Mouse (Mus musculus) kidney, embryonic 15.5 days (tissue): ENCODE measurements at regions not wholly inside any gene's neighbourhood (a gene's known extent, or its start where the extent isn't known, plus 50 kb on each side); places are given as distances from the start of the nearest gene placed in this dataset.

Experiments
- ATAC-seq: fragments of 200-750 bp; cut with Nextera tagmentation; replicated peaks from 2 replicates; pipeline ENCODE4 v1.8.0; 2017; ENCODE audit warnings: moderate TSS enrichment; ENCODE audit not compliant: low FRiP score
- H3K27ac ChIP-seq: fragments of 300-500 bp; sonication (generic); 2 replicates; pipeline ENCODE4 v1.5.1; 2015; ENCODE audit warnings: mild to moderate bottlenecking, inconsistent platforms
- H3K27me3 ChIP-seq: fragments of 300-500 bp; sonication (generic); 2 replicates; pipeline ENCODE4 v1.6.1; 2015; ENCODE audit warnings: inconsistent platforms
- H3K36me3 ChIP-seq: fragments of 300-500 bp; sonication (generic); 2 replicates; pipeline ENCODE4 v1.6.1; 2015; ENCODE audit warnings: inconsistent platforms
- H3K4me1 ChIP-seq: fragments of 300-500 bp; sonication (generic); 2 replicates; pipeline ENCODE4 v1.6.1; 2015; ENCODE audit warnings: inconsistent platforms
- H3K4me2 ChIP-seq: fragments of 300-500 bp; sonication (generic); 2 replicates; pipeline ENCODE4 v1.6.1; 2015; ENCODE audit warnings: moderate library complexity, mild to moderate bottlenecking, inconsistent platforms
- H3K4me3 ChIP-seq: fragments of 300-500 bp; sonication (generic); replicated peaks from 2 replicates; pipeline ENCODE4 v1.5.1; 2015; ENCODE audit warnings: mild to moderate bottlenecking, inconsistent platforms
- H3K9ac ChIP-seq: fragments of 300-500 bp; sonication (generic); 2 replicates; pipeline ENCODE4 v1.6.1; 2015; ENCODE audit warnings: mild to moderate bottlenecking, inconsistent platforms
- H3K9me3 ChIP-seq: fragments of 300-500 bp; sonication (generic); replicated peaks from 2 replicates; pipeline ENCODE4 v1.6.1; 2016; ENCODE audit warnings: inconsistent platforms
- WGBS: fragments of 180-500 bp; shearing (Covaris S2); methylation state at CpG from one replicate; pipeline ENCODE4 v1.1.7; 2015; ENCODE audit warnings: mixed read lengths; 5-methylcytosine and 5-hydroxymethylcytosine counted together

DNA sequence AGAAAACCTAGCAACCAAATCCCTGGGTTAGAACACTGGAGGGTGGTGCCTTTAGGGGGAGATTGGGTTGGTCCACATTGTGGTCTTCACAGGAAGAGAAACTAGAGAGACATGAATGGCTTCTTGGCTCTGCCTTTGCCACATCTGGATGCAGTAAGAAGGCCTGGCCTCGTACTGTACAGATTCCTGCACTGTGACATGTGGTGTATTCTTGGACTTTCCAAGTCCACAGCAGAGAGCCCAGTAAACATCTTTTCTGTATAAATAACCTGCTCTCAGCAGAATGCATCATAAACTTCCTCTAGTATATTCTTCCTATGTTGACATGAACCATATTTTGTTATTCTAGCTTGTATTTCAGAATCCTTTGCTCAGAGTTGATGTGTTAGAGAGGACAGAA, 235.7 kb downstream of the Ankrd50 start:
- WGBS: 73% methylated on average over 1 of the region's 1 CpGs
- Histone ChIP-seq H3K27me3 (no peaks in the 10 kb centered on the region), H3K27ac (no peak overlapping the region), H3K36me3 (no peaks in the 10 kb centered on the region), H3K4me1 (no peaks in the 10 kb centered on the region), H3K4me3 (no peak overlapping the region), H3K9me3 (no peaks in the 10 kb centered on the region), H3K4me2 (no peak overlapping the region), H3K9ac (no peak overlapping the region)
- no peak for ATAC-seq

DNA sequence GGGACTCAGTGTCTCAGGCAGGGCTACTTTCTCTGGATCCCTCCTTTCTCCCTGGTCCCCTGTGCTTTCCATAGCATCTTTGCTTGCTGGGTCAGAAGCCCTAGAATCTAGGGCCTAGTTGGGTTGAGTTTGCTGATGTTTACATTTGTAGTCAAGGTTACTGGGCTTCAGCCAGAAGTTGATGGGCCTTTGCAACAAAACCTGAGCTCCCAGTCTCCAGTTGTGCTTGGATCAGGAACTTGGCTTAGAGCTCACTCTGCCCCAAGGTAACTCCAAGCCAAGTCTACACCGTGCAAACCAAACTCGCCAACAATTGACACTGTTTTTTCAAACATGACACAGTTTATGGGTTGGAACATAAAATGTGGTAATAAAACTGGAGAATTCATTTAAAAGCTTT, 238.2 kb downstream of the Ankrd50 start:
- no peak for ATAC-seq

DNA sequence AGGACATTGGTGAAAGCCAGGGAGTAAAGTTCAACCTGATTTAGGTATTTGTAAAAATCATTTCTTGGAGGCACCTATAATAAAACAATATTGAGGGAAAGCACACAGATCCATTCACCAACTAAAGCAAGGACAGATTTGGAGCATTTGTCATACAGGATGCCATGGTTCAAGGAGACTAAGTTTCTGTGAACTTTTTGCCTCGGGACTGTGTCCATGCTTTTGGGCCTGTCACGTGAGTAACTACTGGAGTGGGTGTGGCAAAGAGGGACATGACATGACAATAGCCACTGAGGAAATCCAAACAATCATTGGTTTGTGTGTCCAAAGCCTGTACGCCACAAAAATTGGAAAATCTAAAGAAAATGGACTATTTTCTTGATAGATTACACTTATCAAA, 241.4 kb downstream of the Ankrd50 start:
- Histone ChIP-seq H3K4me3 (no peak overlapping the region), H3K27me3 (no peaks in the 10 kb centered on the region), H3K9me3 (no peaks in the 10 kb centered on the region), H3K9ac (no peak overlapping the region), H3K4me2 (no peak overlapping the region), H3K27ac (no peak overlapping the region), H3K36me3 (no peaks in the 10 kb centered on the region), H3K4me1 (no peaks in the 10 kb centered on the region)
- ATAC-seq: no peak
- 84% methylated on average over 3 of the region's 3 CpGs for WGBS

More for the DNA sequence above, 238.2 kb downstream of the Ankrd50 start:
- Histone ChIP-seq H3K27ac (no peak overlapping the region), H3K36me3 (no peaks in the 10 kb centered on the region), H3K4me3 (no peak overlapping the region), H3K4me1 (no peaks in the 10 kb centered on the region), H3K4me2 (no peak overlapping the region), H3K9ac (no peak overlapping the region), H3K27me3 (no peaks in the 10 kb centered on the region), H3K9me3 (no peaks in the 10 kb centered on the region)
- WGBS: 36% methylated on average over 2 of the region's 2 CpGs

DNA sequence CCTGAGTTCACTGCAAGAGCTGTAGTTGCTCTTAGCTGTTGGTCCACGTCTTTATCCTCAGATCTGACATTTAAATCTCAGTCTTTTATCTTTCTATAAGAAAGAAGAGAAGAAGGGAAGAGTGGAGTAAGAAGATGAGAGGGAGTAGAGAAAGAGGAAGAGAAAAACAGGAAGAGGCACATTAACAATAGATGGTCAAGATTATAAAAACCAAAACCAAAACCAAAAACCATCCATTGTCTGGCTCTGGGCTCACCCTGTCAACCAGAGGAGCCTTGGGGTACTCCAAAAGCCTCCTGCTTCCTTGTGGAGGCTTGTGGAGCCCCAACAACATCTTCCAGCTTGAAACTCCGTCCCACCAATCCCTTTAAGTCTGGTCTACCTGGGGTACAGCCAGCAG, 247.0 kb downstream of the Ankrd50 start:
- no peak for ATAC-seq
- no peak overlapping the region for H3K4me3 ChIP-seq
- H3K27ac ChIP-seq: no peak overlapping the region
- H3K4me1 ChIP-seq: peaks cover 7% of the 10 kb centered on the region
- H3K9me3 ChIP-seq: no peaks in the 10 kb centered on the region
- H3K36me3 ChIP-seq: no peaks in the 10 kb centered on the region
- no peak overlapping the region for H3K4me2 ChIP-seq
- no peaks in the 10 kb centered on the region for H3K27me3 ChIP-seq
- H3K9ac ChIP-seq: no peak overlapping the region
- whole genome bisulfite sequencing: 72% methylated on average over 2 of the region's 2 CpGs

DNA sequence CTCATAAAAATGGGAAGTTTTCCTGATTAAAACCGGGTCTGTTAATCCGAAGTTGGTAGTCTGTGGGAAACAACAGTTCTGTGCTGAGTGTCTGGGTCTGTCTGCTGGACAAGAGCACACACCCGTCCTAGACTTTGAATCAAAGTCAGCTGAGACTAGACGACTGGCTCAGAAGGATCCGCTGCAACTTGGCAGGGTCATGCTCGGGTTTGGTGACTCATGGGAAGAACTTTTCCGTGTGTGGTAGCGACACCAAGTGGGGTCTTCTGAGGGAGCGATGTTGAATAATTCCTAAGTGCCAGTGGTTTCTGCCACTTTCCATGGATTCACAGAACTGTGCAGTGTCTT, 248.9 kb downstream of the Ankrd50 start:
- Histone ChIP-seq H3K4me2 (no peak overlapping the region), H3K27me3 (no peaks in the 10 kb centered on the region), H3K4me3 (no peak overlapping the region), H3K36me3 (no peaks in the 10 kb centered on the region), H3K9me3 (no peaks in the 10 kb centered on the region), H3K4me1 (peaks cover 18% of the 10 kb centered on the region), H3K27ac (no peak overlapping the region), H3K9ac (no peak overlapping the region)
- 80% methylated on average over 9 of the region's 9 CpGs for WGBS
- no peak for ATAC-seq

DNA sequence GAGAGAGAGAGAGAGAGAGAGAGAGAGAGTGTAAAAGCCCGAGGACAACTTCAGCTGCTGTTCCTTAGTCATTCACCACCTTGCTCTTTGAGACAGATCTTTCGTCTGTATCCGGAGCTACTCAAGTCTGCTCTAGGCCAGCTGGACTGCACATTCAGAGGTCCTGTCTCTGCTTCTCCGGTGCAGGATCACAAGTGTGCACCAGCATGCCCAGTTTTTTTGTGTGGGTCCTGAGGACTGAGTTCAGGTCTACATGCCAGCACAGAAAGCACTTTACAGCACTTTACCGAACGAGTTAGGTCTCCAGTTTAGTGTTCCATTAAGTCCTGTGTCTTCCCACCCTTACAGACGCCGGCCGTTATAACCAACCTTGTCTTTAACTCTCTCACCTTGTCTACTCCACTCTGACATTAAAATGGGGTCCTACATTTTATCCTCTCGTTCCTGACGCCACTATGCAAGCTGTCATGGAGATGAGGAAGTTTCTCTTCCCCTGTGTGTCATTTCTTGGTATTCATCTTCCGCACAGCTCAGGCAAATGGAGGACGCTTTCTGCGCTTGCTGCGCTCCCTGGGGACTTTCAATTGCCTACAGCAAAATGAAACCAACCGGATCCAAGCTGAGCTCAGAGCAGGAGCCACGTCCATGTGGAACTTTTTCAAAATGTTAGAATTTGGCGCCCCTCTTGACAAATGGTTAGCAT, 249.5 kb downstream of the Ankrd50 start:
- 74% methylated on average over 18 of the region's 18 CpGs for WGBS
- H3K4me2 ChIP-seq: no peak overlapping the region
- H3K27me3 ChIP-seq: no peaks in the 10 kb centered on the region
- H3K9me3 ChIP-seq: no peaks in the 10 kb centered on the region
- H3K36me3 ChIP-seq: no peaks in the 10 kb centered on the region
- peaks cover 18% of the 10 kb centered on the region for H3K4me1 ChIP-seq
- H3K9ac ChIP-seq: no peak overlapping the region
- H3K27ac ChIP-seq: peak overlapping the region; percentile 45; the same call in 1 of the 2 replicates
- no peak overlapping the region for H3K4me3 ChIP-seq
- ATAC-seq: no peak

DNA sequence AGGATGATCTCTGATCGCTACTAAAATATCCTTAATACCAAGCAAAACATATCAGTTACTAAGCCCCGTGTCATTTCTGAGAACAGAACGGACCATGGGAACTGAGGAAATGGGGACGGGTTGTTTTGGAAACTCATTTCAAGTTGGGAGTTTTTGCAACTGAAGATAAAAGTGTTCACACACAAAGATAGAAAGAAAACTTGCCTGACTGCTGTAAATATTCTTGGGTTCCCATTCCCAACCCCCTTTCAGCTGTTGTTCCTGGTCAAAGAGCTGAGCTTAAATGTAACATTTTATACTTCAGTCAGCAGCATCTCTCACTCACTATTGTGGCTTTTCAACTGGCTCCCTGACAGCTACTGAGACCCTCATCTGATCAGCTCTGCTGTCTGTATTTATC, 250.1 kb downstream of the Ankrd50 start:
- Histone ChIP-seq H3K27ac (no peak overlapping the region; the same call in 1 of the 2 replicates), H3K9ac (no peak overlapping the region), H3K27me3 (no peaks in the 10 kb centered on the region), H3K4me3 (no peak overlapping the region), H3K4me2 (no peak overlapping the region), H3K9me3 (no peaks in the 10 kb centered on the region), H3K36me3 (no peaks in the 10 kb centered on the region), H3K4me1 (peaks cover 18% of the 10 kb centered on the region)
- 42% methylated on average over 4 of the region's 4 CpGs for WGBS
- ATAC-seq: no peak

DNA sequence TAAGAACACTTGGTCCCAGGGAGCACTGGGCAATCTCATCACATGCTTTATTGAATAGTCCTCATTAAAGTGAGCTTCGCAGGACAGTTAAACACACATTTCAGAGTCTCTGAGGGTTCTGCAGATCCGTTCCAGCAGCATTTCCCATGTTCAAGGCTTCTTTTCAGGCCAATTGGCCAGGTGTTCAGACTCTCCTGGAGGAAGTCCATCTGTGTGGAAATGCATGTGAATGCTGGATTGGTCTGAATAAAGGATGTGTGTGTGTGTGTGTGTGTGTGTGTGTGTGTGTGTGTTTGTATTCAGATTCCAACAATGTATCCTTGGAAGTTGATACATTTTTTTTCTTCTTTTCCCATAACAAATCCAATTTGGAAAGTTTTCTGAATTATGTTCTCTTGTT, 250.6 kb downstream of the Ankrd50 start:
- Histone ChIP-seq H3K4me1 (peaks cover 18% of the 10 kb centered on the region), H3K9me3 (no peaks in the 10 kb centered on the region), H3K4me3 (no peak overlapping the region), H3K27ac (0 out of 2 replicates have a peak overlapping the region, but pooled peaks have one; percentile 9), H3K27me3 (no peaks in the 10 kb centered on the region), H3K9ac (no peak overlapping the region), H3K4me2 (no peak overlapping the region), H3K36me3 (no peaks in the 10 kb centered on the region)
- no peak for ATAC-seq
- 53% methylated on average over 2 of the region's 2 CpGs for WGBS

DNA sequence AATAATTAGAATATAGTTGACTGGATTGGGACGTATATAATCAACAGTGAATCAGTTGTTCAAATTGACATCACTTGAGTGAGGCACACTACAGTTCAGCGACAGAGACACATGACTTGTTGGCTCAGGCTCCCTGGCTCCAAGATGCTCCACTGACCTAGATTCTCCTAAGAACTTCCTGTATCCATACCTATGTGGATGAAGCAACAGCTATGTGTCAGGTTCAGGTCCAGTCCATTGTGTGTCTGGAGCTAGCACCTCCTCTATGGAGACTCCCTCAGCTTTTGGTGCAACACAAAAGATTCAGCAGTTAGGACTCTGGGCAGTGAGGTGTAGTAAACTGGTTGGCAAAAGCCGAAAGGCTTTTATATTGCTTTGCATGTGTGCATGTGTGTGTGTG, 251.6 kb downstream of the Ankrd50 start:
- no peak for ATAC-seq
- 87% methylated on average over 3 of the region's 3 CpGs for whole genome bisulfite sequencing
- H3K4me3 ChIP-seq: no peak overlapping the region
- H3K9me3 ChIP-seq: no peaks in the 10 kb centered on the region
- no peaks in the 10 kb centered on the region for H3K27me3 ChIP-seq
- peak overlapping the region; percentile 42; the same call in 1 of the 2 replicates for H3K27ac ChIP-seq
- no peak overlapping the region for H3K9ac ChIP-seq
- H3K36me3 ChIP-seq: no peaks in the 10 kb centered on the region
- peaks cover 18% of the 10 kb centered on the region for H3K4me1 ChIP-seq
- no peak overlapping the region for H3K4me2 ChIP-seq

DNA sequence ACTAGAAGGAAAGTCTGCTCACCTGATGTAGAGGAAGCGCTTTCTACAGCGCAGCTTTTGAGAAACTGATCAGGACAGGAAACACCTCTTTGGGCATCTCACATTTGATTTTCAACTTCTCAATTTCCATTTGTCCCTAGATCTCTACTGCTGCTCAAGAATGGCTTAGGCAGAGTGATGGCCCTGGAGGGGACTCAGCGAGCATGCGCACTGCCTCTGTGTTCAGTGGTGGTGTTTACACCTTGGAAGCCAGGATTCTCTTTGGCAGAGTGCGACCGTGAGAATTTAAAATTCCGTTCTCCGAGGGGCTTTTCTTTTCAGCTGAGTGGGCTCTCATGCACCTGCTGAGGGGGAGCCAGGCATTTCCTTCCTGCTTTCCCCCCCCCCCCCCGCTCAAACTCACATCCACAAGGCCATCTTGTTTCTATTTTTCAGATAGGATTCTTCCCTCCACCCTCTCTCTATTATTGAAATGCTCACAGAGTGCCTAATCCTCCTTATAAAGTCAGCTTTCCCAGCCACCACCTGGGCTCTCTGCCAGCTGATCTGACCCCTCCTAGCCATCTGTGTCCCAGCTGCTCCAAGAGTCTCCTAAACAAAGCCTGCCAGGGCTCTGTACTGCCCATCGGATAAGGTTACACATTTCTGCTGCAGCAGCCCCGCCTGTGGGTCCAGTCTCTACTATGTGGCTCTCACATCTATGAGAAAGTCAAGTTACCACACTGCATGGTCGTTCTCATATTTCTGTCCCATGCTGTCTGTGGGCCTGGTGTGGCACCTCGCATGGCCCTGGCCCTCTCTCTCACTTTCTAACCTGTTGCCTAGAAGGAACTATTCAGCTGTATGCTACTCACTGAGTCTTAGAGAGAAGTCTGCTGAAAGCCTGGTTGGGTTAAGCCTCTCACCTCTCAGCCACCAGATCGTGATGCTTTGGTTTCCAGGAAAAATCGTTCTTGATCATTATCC, 252.2 kb downstream of the Ankrd50 start:
- 50% methylated on average over 15 of the region's 15 CpGs for WGBS
- peak; percentile 92 for ATAC-seq
- Histone ChIP-seq H3K9me3 (no peaks in the 10 kb centered on the region), H3K4me3 (no peak overlapping the region), H3K4me2 (0 out of 2 replicates have a peak overlapping the region, but pooled peaks have one; percentile 7), H3K27ac (peak overlapping the region; percentile 42), H3K27me3 (no peaks in the 10 kb centered on the region), H3K4me1 (peaks cover 18% of the 10 kb centered on the region), H3K9ac (no peak overlapping the region), H3K36me3 (no peaks in the 10 kb centered on the region)

DNA sequence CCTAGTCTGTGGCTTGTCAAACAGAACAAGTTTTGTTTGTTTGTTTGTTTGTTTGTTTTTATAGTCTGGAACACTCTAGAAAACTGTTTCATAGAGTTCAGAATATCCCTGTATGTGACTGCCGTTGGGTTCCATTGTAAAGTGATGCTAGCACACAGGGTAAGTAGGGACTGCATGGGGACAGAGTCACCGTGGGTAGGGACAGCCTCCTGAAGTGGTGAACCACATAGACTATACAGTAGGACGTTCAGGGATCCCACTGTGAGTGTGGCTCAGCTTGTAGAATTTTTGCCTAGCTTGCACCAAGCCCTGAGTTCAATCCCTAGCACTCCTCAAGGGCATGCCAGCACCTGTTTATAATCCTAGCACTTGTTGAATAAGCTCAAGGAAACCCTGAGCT, 253.1 kb downstream of the Ankrd50 start:
- no peak overlapping the region for H3K4me3 ChIP-seq
- H3K4me2 ChIP-seq: no peak overlapping the region
- no peak overlapping the region for H3K9ac ChIP-seq
- 89% methylated on average over 3 of the region's 3 CpGs for WGBS
- no peaks in the 10 kb centered on the region for H3K27me3 ChIP-seq
- no peak overlapping the region for H3K27ac ChIP-seq
- peaks cover 22% of the 10 kb centered on the region for H3K4me1 ChIP-seq
- no peaks in the 10 kb centered on the region for H3K36me3 ChIP-seq
- H3K9me3 ChIP-seq: no peaks in the 10 kb centered on the region
- no peak for ATAC-seq

DNA sequence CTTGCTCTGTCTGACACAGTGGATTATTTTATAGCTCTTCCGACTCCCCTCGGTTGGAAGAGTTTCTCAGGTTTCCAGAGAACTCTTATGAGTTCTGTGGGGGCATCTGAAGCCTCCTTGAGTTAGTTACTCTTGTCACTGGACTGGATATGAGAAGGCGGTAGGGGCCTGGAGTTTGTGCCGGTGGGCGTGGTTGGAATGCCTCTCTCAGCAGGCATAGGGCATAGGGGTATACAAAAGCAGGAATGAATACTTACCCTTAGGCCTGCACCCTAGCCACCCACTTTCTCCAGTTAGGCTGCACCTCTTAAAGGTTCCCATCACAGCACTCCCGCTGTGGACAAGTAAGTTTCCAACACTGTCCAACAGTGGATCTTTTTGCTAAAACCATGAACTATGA, 253.8 kb downstream of the Ankrd50 start:
- Histone ChIP-seq H3K9ac (no peak overlapping the region), H3K4me3 (no peak overlapping the region), H3K4me1 (peaks cover 22% of the 10 kb centered on the region), H3K9me3 (no peaks in the 10 kb centered on the region), H3K27me3 (no peaks in the 10 kb centered on the region), H3K36me3 (no peaks in the 10 kb centered on the region), H3K4me2 (no peak overlapping the region), H3K27ac (no peak overlapping the region)
- WGBS: 59% methylated on average over 6 of the region's 6 CpGs
- 0 out of 2 replicates have a peak, but pooled peaks have one; percentile 34 for ATAC-seq
